Mouse (Mus musculus): ENCODE data around the gene Adamts13.

The Adamts13 gene

DNA sequence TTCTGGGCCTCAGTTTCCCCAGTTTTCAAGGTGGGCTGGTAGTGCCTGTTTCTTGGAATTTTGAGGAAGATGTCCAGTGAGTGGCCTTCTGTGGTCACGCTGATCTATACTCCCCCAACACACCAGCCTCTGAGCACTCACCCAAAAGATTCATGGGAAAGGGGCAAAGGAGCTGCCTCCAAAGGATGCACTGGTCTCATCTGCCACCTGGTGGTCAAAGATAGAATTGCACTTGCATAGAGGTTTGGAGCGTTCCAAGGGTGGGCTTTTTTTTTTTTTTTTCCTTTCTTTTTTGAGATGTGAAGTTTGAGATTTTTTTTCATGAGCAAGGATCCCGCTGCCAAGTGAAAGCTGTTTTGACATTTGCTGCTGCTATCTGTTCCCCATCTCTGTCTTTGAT is 65.4 kb downstream of the Adamts13 start:
- DNase-seq = peak; percentile 89 to 94

DNA sequence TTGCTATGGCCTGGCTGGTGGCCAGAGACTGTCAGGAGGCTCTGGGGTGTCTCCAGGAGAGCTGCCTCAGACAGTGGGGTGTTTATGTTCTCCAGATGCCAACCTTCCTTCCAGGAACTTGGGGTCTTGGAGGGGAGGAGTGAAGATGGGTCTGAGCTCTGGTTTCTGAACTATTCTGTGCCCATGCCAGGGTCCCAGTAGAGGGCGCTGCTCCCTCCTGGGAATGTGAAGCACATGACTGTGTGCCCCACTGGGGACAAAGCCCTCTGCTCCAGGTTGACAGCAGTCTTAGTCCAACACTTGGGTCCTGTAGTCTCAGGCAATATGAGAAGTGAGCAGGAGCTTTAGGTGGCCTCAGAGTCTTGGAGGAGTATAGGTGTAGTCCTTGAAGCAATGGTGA is 66.1 kb downstream of the Adamts13 start:
- peak in 1 of 2 experiments; percentile 68 for DNase-seq

DNA sequence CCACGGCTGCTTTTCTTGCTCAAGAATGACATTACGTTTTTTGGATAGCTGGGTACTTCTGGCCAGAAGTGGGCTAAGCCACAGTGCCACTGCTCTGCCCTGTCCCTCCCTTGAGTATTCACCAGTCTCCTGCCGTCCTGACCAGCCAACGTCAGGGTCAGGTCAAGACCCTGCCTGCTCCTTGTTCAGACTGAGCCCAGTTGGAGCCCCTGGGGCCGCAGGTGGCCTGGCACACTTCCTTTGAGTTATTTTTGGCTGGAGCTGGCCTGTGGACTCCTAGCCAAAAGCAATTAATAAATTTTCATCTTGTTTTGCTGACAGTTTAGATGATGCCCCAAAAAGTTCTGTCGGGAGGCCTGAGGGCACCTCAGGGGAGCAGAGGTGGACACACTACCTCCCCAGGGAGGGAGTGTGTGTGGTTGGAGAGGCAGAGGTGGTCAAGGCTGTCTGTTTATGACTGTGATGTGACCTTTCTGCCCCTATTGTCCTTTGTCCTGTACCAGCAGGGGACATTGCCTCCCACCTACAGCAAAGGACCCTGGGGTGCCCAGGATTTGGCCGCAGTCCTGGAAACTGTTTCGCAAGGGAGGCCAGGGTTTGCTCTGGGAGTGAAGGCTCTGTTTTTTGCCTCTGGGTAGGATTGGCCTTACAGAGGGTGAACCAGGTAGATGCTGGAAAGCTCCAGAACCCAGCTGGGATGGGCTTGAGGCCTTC is 69.1 kb downstream of the Adamts13 start:
- DNase-seq = no peak

DNA sequence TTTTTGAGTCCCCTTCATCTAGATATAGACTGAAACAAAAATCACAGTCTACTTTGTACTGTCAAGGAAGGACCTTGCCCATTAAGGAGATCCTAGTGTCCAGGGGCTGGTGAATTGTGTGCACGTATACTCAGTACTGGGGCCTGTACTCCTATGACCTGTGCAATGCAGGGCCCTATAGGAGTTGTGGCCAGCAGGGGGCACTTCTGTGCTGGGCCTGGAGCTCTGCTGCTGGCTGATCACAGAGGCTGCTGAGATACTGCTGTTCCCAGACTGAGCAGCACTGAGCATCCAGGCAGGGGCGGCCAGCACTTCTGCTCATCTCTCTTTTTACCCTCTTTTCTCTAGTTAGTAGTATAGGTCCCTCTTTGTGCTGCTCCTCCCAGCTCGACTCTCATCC is 70.2 kb downstream of the Adamts13 start:
- peak; percentile 92 to 93 for DNase-seq

DNA sequence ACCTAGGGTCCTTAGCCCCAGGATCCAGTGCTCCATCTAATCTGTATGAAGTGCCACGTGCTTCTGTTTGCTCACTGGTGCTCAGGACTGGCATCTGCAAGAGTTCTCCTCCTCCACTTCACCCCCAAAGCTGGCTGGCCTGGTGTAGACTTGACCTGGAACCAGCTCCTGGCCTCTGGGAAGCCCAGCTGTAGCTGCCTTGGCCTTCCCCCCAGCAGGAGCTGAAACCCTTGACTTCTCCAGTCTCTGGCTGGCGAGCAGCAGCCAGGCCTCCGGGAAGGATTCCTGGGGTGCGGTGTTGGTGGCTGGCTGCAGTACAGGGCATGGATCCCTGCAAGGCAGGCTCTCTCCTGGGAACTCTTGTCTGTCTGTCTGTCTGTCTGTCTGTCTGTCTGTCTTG is 71.0 kb downstream of the Adamts13 start:
- no peak for DNase-seq

DNA sequence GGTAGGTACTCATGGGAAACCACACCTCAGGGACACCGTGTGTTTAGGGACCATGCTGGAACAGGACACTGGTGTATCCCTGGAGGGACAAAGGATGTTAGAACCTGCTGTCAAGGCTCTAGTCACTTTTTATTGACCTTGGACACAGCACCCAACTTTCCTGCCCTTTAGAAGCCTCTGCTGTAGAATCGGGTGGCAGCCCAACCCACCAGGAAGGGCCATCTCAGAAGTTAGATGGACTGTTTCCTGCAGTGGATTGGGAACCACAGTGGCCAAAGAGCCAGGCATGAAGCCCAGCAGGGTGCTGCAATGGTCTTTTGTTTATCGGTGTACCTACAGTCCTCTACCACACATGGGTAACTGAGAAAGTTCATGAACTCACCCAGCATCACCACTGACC is 71.4 kb downstream of the Adamts13 start:
- DNase-seq = no peak

DNA sequence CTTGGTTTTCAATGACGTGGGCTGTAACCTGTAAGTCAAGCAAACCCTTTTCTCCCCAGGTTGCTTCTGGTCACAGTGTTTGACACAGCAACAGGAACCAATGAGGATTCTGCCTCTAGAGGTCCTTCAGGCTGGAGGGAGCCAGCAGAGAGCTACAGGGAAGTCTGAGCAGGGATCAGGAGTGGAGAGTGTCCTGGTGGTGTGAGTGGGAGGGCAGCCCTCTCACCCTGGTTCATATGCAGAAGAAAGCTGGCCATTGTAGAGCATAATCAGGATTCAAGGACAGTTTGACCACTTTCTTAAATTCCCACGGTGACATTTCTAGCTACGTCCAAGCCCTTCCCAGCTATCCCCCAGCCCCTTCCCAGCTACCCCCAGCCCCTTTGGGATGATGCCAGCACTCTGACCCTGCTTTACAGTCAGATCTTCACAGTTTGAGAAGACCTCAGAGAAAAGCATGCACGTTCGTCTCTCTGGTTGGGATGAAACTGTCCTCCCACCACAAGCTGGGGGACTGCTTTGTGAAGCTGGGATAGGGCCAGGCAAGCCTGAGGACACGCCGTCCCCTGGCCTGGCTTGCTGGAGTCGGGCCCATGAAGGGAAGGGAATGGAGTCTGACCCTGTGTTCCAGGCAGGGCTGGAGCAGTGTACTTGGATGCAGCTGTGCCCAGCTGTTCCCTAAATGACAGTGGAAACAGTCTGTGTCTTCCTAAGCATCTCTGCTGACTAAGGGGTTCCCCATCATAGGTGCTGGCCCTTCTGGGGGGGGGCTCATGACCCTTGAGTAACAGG is 73.0 kb downstream of the Adamts13 start:
- no peak for DNase-seq

DNA sequence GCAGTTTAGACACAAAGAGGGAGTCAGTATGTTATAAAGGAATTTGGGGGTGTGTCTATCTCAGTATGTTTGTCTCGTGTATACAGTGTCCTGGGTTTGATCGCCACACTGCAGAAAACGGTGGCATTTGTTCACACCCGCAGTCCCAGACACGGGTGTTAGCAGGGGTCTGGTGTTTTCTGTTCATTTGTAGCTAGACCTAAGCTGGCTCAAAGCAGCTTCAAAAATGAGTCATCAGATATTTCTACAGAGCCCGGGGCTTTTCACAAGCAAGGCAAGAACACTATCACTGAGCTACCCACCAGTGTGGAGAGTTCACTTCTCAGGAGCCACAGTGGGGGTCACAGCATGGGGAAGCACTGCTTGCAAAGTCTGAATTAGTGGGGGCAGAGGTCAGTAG is 76.2 kb downstream of the Adamts13 start:
- DNase-seq = no peak

DNA sequence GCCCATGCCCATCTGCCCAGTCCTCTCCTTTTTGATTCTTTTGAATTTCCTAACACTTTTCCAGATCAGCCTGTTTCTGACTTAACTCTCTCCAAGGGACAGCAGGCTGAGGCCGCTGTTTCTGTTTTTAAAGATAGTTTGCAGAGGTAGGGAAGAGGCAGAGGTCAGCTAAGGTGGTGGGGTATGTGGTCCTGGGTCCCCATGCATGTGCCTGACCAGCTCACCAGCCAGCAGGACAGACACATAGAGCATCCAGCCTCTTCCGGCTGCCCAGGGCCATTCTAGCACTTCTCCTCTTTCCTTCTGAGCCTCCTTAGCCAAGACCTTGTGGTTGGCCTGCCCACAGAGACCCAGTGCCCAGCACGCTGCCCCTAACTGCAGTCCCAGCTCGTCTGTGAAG is 85.0 kb downstream of the Adamts13 start:
- DNase-seq = no peak

DNA sequence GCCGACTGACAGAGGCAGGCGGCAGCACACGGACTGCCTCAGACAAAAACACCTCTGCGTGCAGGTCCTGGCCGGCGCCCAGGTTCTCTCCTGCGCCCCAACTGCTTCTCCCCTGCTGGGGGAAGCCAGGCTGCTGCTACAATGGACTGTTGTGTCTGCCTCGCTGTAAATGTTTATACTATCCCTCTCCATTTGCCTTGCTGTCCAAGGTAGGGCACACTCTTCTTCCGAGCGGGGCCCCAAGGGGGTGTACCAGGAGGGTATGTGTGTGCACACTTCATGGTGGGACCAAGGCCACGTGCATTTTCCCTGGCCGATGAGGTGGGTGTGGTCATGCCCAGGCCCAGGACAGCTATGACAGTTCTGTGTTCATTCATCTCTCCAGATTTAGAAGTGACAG is 85.5 kb downstream of the Adamts13 start:
- no peak for DNase-seq

DNA sequence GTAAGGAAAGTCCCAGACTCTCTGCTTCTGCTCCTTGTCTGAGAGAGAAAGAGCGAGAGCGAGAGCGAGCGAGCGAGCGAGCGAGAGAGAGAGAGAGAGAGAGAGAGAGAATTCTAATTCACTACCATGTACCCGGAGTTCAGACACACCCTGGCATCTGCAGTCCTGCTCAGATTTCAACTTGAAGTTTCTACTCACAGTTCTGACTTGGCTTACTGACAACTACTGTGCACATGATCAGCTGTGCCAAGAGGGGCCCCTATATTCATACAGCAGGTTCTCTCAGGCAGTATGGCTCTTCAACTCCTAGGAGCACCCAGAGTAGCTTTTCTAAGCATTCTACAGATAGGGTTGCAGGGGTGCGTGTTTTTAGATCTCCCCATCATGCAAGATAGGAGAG is 86.0 kb downstream of the Adamts13 start:
- no peak for DNase-seq

Measured in cerebellum, postnatal 14 days (tissue).